ENCODE assay signal across 14 mouse cellular contexts in genomic region chr2:45169429-45170070, GRCm38 (mm10). TPM values are rescaled to one million over a fixed set of nuclear protein-coding genes. Genes with fewer than 3 reads are reported as not detected.
DNase-seq lines count a peak whose midpoint lies in the region; ATAC-seq lines count a peak whose summit lies in the region.
"Had no signal": no experiment of that assay in that cellular context is flagged by ENCODE, and none has a peak within 500 bp of the region (broad histone marks: within the 10 kb centered on the region; RNA-seq: fewer than 3 reads in every experiment).

No protein-coding gene starts in this region.

- peaks cover 12% of the 10 kb centered on the region for H3K4me1 ChIP-seq in limb, embryonic 12.5 days (replicated peaks)
- peaks cover 27% of the 10 kb centered on the region for H3K4me1 ChIP-seq in limb, embryonic 10.5 days
- H3K4me1 ChIP-seq in forebrain, embryonic 14.5 days (ENCODE audit: control insufficient read depth, insufficient read depth, low read length) = peaks cover 7% of the 10 kb centered on the region
- peaks cover 6% of the 10 kb centered on the region; the same call in 1 of the 2 replicates for H3K4me1 ChIP-seq in midbrain, embryonic 14.5 days (ENCODE audit: control insufficient read depth, insufficient read depth, low read length)

- no peak for ATAC-seq in limb, embryonic 12.5 days (ENCODE audit: insufficient number of reproducible peaks, insufficient read depth, low FRiP score, low TSS enrichment, low read depth)
- ATAC-seq in common myeloid progenitor, adult 5-6 weeks (replicated peaks; ENCODE audit: low read depth, poor library complexity, severe bottlenecking) = peak; percentile 54
- peak; percentile 61 for ATAC-seq in forebrain, embryonic 14.5 days
- ATAC-seq in midbrain, embryonic 14.5 days (ENCODE audit: low FRiP score, low TSS enrichment) = peak; percentile 62
- ATAC-seq: lung, postnatal 0 days had no signal

- no peak overlapping the region for H3K9ac ChIP-seq in limb, embryonic 12.5 days (replicated peaks)
- no peak overlapping the region for H3K9ac ChIP-seq in forebrain, embryonic 14.5 days (ENCODE audit: low read length)
- H3K9ac ChIP-seq in midbrain, embryonic 14.5 days (replicated peaks; ENCODE audit: low read length) = no peak overlapping the region
- H3K9ac ChIP-seq: hindbrain, embryonic 15.5 days had no signal

- no peak overlapping the region for H3K4me3 ChIP-seq in limb, embryonic 12.5 days (replicated peaks)
- no peak overlapping the region for H3K4me3 ChIP-seq in limb, embryonic 10.5 days
- no peak overlapping the region for H3K4me3 ChIP-seq in forebrain, embryonic 14.5 days (ENCODE audit: low read depth, low read length)
- no peak overlapping the region for H3K4me3 ChIP-seq in midbrain, embryonic 14.5 days (replicated peaks; ENCODE audit: low read depth, low read length)
- H3K4me3 ChIP-seq: hindbrain, embryonic 15.5 days had no signal

- H3K36me3 ChIP-seq in limb, embryonic 12.5 days = no peaks in the 10 kb centered on the region
- no peaks in the 10 kb centered on the region for H3K36me3 ChIP-seq in limb, embryonic 10.5 days
- H3K36me3 ChIP-seq in forebrain, embryonic 14.5 days (ENCODE audit: control insufficient read depth, insufficient read depth, low read length) = no peaks in the 10 kb centered on the region
- H3K36me3 ChIP-seq in midbrain, embryonic 14.5 days (ENCODE audit: control insufficient read depth, insufficient read depth, low read length) = no peaks in the 10 kb centered on the region
- H3K36me3 ChIP-seq: hindbrain, embryonic 15.5 days had no signal

- no peak overlapping the region for H3K27ac ChIP-seq in limb, embryonic 12.5 days
- H3K27ac ChIP-seq in limb, embryonic 10.5 days = no peak overlapping the region
- H3K27ac ChIP-seq in forebrain, embryonic 14.5 days (ENCODE audit: low read depth, low read length) = no peak overlapping the region
- H3K27ac ChIP-seq in midbrain, embryonic 14.5 days (replicated peaks; ENCODE audit: low read depth, low read length) = no peak overlapping the region
- H3K27ac ChIP-seq: hindbrain, embryonic 15.5 days had no signal

- H3K27me3 ChIP-seq in limb, embryonic 12.5 days = peaks cover 11% of the 10 kb centered on the region; the same call in 1 of the 2 replicates
- H3K27me3 ChIP-seq in limb, embryonic 10.5 days (ENCODE audit: low read depth, poor library complexity, severe bottlenecking) = peaks cover 14% of the 10 kb centered on the region; the same call in 1 of the 2 replicates
- H3K27me3 ChIP-seq in forebrain, embryonic 14.5 days (replicated peaks; ENCODE audit: control insufficient read depth, insufficient read depth, low read length) = no peaks in the 10 kb centered on the region
- H3K27me3 ChIP-seq in midbrain, embryonic 14.5 days (ENCODE audit: control insufficient read depth, insufficient read depth, low read length) = no peaks in the 10 kb centered on the region
- H3K27me3 ChIP-seq: hindbrain, embryonic 15.5 days had no signal

- 40% methylated on average over 9 of the region's 9 CpGs for WGBS in limb, embryonic 12.5 days
- 58% methylated on average over 9 of the region's 9 CpGs for WGBS in limb, embryonic 10.5 days
- WGBS in forebrain, embryonic 14.5 days = 8% methylated on average over 9 of the region's 9 CpGs
- 24% methylated on average over 9 of the region's 9 CpGs for WGBS in midbrain, embryonic 14.5 days

- H3K9me3 ChIP-seq in limb, embryonic 12.5 days = no peaks in the 10 kb centered on the region
- H3K9me3 ChIP-seq in limb, embryonic 10.5 days (replicated peaks) = no peaks in the 10 kb centered on the region
- no peaks in the 10 kb centered on the region for H3K9me3 ChIP-seq in forebrain, embryonic 14.5 days (replicated peaks; ENCODE audit: control insufficient read depth, low read length)
- no peaks in the 10 kb centered on the region for H3K9me3 ChIP-seq in midbrain, embryonic 14.5 days (ENCODE audit: control insufficient read depth, low read length)
- H3K9me3 ChIP-seq: hindbrain, embryonic 15.5 days had no signal

- H3K4me2 ChIP-seq in limb, embryonic 12.5 days = peak overlapping the region; percentile 24
- no peak overlapping the region for H3K4me2 ChIP-seq in forebrain, embryonic 14.5 days (ENCODE audit: low read length)
- H3K4me2 ChIP-seq in midbrain, embryonic 14.5 days (ENCODE audit: low read length) = no peak overlapping the region
- H3K4me2 ChIP-seq: heart, embryonic 11.5 days; hindbrain, embryonic 15.5 days had no signal

- DNase-seq in limb, embryonic 10.5 days (ENCODE audit: low spot score) = no peak
- peak; percentile 48 for DNase-seq in forebrain, embryonic 14.5 days (ENCODE audit: low spot score)
- DNase-seq in midbrain, embryonic 14.5 days = peak; percentile 44
- DNase-seq in kidney, adult 8-10 months = no peak
- DNase-seq in neural tube, embryonic 10.5 days (ENCODE audit: extremely low spot score, low spot score) = no peak
- DNase-seq in layer of hippocampus, adult 9-11 months = no peak
- DNase-seq: cerebellum, postnatal 36 days; gastrocnemius, postnatal 14 days; right cerebral cortex, adult 18-20 months had no signal

RNA-seq across cellular contexts. Expression of gene Zeb2, which starts 52.4 kb away (rescaled TPM):
- 12.3 and 14.8 TPM in 2 replicates for polyA plus RNA-seq in limb, embryonic 12.5 days (2016; fragmentation: Nextera tagmentation; extraction: Ambion mirVana)
- 5.3 and 5.4 TPM in 2 replicates for polyA plus RNA-seq in limb, embryonic 10.5 days (2016; fragmentation: Nextera tagmentation; extraction: Ambion mirVana)
- total RNA-seq in common myeloid progenitor, adult 5-6 weeks (2017) = 196 and 205 TPM in 2 replicates
- polyA plus RNA-seq in forebrain, embryonic 14.5 days (2014; fragmentation: Nextera tagmentation; extraction: Ambion mirVana) = 70.6 and 87.0 TPM in 2 replicates
- polyA plus RNA-seq in midbrain, embryonic 14.5 days (2014; fragmentation: Nextera tagmentation; extraction: Ambion mirVana) = 25.5 and 32.3 TPM in 2 replicates

Comparison
In these comparisons a context has a peak if more than half of its experiments do, and no peak if none do; other contexts are left out.
1. DNase-seq: peak in forebrain, embryonic 14.5 days (single experiment) and midbrain, embryonic 14.5 days (single experiment); none in limb, embryonic 10.5 days (single experiment), kidney, adult 8-10 months (0 of 2), neural tube, embryonic 10.5 days (single experiment) and layer of hippocampus, adult 9-11 months (single experiment).